Mouse (Mus musculus) retina, embryonic 14.5 days (tissue): ENCODE data around the gene Ccdc134.
"Not testable (repeated sequence)": the region's sequence is repeated elsewhere in the genome, so short reads cannot be mapped to it uniquely, and the experiment has no call there.

Source experiments
- DNase-seq: peaks from one replicate; pipeline ENCODE4 v3.0.0-alpha.2; 2015; ENCODE audit warnings: low spot score

Gene Ccdc134

GRCm38 (mm10) chr15:82127426-82128374 lies at the start of gene Ccdc134:
Gene Ccdc134, plus strand, starts transcription at chr15:82127922.
- DNase-seq = peak; percentile 99

GRCm38 (mm10) chr15:82079883-82080282 lies 47.8 kb upstream of the Ccdc134 start:
- DNase-seq = no peak

DNA sequence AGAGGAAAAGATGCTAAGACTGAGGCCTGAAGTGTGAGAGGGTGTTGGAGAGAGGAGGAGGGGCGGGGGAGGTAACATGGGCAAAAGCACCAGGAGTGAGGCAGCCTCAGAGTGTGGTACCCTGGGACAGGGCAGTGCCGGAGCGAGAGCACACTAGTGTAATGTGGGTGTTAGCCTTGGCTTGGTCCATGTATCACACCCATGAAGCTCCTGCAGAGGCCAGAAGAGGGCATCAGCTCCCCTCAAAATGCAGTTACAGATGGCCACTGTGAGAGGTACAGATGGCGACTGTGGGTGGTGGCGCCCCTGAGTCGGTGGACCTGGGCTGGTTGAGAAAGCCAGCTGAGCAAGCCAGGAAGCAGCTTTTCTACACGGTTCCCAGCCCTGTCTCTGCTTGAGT lies 46.6 kb upstream of the Ccdc134 start:
- DNase-seq = peak; percentile 59

- DNase-seq = no peak
These were observed 42.1 kb upstream of the Ccdc134 start for GRCm38 (mm10) chr15:82085606-82086005.

GRCm38 (mm10) chr15:82086131-82086530 lies 41.6 kb upstream of the Ccdc134 start:
- no peak for DNase-seq

DNA sequence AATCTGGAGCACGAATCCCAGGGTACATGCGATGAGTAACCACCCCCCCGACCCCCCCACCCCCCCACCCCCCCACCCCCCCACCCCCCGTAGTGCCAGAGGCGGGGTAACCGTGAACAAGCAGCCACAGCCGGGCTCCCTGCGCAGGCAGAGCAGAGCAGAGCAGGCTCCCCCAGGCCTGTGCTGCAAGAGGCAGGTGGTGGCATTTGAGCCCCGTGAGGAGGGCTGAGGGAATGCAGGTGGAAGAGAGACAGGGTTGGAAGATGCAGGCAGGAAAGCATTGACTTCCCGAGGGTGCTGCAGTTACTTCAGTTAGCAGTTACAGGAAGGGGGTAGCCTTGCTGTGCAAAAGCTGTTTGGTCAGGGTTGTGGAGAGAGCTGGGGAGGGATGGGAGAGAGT lies 40.5 kb upstream of the Ccdc134 start:
- DNase-seq = peak; percentile 38

DNA sequence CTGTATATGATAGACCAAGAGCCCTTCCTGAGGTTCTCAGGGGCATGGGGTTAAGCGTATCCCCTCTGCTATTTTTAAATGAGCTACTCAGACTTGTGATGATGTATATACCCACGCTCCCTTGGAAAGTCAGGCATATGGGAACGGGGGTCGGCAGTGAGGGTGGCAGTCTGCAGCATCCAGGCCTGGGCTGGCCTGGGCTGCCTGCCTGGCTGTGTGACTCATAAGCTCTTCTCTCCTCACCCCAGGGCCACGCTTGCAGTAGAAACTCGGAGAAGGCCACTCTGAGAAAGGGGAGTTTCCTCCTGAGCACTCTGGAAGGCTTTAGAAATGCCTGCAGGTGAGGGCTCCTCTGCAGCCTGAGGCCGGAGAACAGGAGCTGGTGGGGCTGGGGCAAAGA lies 36.7 kb upstream of the Ccdc134 start:
- no peak for DNase-seq

- peak; percentile 83 for DNase-seq
These were observed 20.7 kb upstream of the Ccdc134 start for GRCm38 (mm10) chr15:82106953-82107555.

GRCm38 (mm10) chr15:82120544-82120943 lies 7.2 kb upstream of the Ccdc134 start:
- no peak for DNase-seq

GRCm38 (mm10) chr15:82126690-82127089 lies 1.0 kb upstream of the Ccdc134 start:
- not testable (repeated sequence) for DNase-seq

- DNase-seq = no peak
These were observed 676 bp downstream of the Ccdc134 start for GRCm38 (mm10) chr15:82128398-82128797.

- peak; percentile 33 for DNase-seq
These were observed 2.9 kb downstream of the Ccdc134 start for GRCm38 (mm10) chr15:82130599-82130998.

GRCm38 (mm10) chr15:82135372-82135771 lies 7.7 kb downstream of the Ccdc134 start:
- DNase-seq = no peak

DNA sequence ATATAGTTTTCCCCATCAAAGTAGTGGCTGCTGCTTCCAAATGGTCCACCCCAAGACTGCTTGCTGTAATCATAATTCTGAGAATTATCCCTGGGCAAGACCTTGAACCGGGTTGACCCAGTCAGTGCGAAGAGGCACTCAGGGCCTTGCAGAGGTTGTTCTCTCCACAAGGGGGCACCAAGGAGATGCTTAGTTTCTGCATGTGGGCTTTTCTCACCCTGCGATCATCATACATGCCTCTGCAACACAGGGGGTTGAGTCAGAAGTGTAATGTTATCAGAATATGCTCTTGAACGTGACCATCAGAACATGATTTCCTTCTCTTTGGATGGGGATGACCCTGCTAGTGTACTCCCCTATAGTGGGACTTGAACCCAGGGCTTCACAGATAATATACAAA lies 10.8 kb downstream of the Ccdc134 start:
- DNase-seq = peak; percentile 85

- peak; percentile 44 for DNase-seq
These were observed 11.5 kb downstream of the Ccdc134 start for GRCm38 (mm10) chr15:82139196-82139595.

- DNase-seq = no peak
These were observed 12.6 kb downstream of the Ccdc134 start for GRCm38 (mm10) chr15:82140355-82140754.

- no peak for DNase-seq
These were observed 16.4 kb downstream of the Ccdc134 start for GRCm38 (mm10) chr15:82144157-82144556.

DNA sequence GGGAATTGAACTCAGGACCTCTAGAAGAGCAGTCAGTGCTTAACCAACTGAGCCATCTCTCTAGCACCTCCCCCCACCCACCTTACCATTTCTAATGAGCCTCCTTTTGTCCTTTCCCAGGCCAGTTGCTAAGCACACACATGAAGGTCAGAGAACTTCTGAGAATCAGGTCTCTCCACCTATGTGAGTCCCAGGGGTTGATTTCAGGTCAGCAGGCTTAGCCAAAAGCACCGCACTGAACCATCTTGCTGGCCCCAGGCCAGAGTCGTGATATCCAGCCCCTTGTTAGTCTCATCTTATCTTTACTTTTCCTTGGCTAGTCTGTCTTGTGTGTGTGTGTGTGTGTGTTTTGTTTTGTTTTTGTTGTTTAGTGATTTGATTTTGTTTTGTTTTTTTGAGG lies 17.7 kb downstream of the Ccdc134 start:
- DNase-seq = no peak

GRCm38 (mm10) chr15:82145851-82146769 lies 18.4 kb downstream of the Ccdc134 start:
- DNase-seq = peak; percentile 32

DNA sequence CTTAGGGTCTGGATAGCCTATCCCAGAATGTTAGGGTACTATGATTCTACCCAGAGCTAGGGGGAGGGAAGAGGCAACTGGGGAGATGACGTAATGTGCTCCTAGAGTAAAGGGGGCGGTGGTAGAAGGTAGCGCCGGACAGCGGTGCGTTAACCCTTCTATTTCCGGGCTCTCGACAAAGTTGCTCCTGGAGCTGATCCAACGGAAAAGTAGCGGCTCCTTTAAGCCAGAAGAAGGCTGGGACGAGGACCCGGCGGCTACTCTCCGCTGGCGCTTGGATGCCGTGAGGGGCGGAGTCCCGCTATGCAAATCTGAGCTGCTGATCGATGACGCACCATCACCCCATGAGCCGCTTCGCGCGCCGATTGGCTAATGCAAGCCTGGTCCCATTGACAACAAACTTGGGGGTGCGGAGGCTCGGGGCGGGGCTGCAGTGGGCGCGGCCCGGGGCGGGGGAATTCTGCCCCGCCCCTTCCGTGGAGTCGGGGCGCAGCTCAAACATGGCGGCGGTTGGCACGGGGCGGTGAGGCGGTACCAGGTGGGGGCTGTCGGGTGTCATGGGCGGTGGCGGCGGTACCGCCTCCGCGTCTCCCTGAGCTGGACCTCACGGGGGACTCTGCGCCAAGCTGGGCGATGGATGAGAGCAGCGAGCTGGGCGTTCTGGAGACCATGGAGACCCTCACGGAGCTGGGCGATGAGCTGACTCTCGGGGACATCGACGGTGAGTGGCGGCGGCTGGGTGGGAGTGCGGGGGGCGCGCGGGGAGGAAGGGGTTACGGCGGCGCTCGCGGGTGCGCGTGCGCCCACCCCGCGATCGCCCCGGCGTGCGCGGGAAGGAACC lies 19.3 kb downstream of the Ccdc134 start, which contains the start of gene Srebf2:
Gene Srebf2 (plus strand): TSS at position 412 of the 841 bp plus-strand sequence.
- DNase-seq = peak; percentile 99

- DNase-seq = peak; percentile 73
These were observed 19.9 kb downstream of the Ccdc134 start for GRCm38 (mm10) chr15:82147611-82148111.
